Mouse (Mus musculus) stomach, embryonic 14.5 days (tissue): ENCODE results near the gene Jak2. TPM values are rescaled to one million over a fixed set of nuclear protein-coding genes. Genes with fewer than 3 reads are reported as not detected.

Source experiments
- ATAC-seq: fragments of 200-750 bp; cut with Nextera tagmentation; 2 replicates; pipeline ENCODE4 v1.8.0; 2017; ENCODE audit warnings: low read depth, moderate TSS enrichment; ENCODE audit not compliant: insufficient number of reproducible peaks, insufficient read depth, low FRiP score
- H3K27ac ChIP-seq: fragments of 300-500 bp; sonication (generic); 2 replicates; pipeline ENCODE4 v1.5.1; 2014; ENCODE audit warnings: mild to moderate bottlenecking, low read length, moderate library complexity, mixed read lengths
- H3K27me3 ChIP-seq: fragments of 300-500 bp; sonication (generic); 2 replicates; pipeline ENCODE4 v1.6.1; 2014; ENCODE audit warnings: low read length, control low read depth, mixed read lengths; ENCODE audit not compliant: control insufficient read depth, insufficient read depth
- H3K36me3 ChIP-seq: fragments of 300-500 bp; sonication (generic); 2 replicates; pipeline ENCODE4 v1.6.1; 2014; ENCODE audit warnings: mild to moderate bottlenecking, control low read depth, low read length, moderate library complexity, mixed read lengths; ENCODE audit not compliant: control insufficient read depth, insufficient read depth
- H3K4me1 ChIP-seq: fragments of 300-500 bp; sonication (generic); 2 replicates; pipeline ENCODE4 v1.6.1; 2014; ENCODE audit warnings: low read length, control low read depth, mixed read lengths; ENCODE audit not compliant: control insufficient read depth, insufficient read depth
- H3K4me2 ChIP-seq: fragments of 300-500 bp; sonication (generic); replicated peaks from 2 replicates; pipeline ENCODE4 v1.6.1; 2014; ENCODE audit warnings: low read depth, low read length, control low read depth
- H3K4me3 ChIP-seq: fragments of 300-500 bp; sonication (generic); 2 replicates; pipeline ENCODE4 v1.5.1; 2014; ENCODE audit warnings: low read depth, low read length, control low read depth
- H3K9ac ChIP-seq: fragments of 300-500 bp; sonication (generic); replicated peaks from 2 replicates; pipeline ENCODE4 v1.6.1; 2014; ENCODE audit warnings: low read depth, mild to moderate bottlenecking, control low read depth, low read length, moderate library complexity, mixed read lengths
- H3K9me3 ChIP-seq: fragments of 300-500 bp; sonication (generic); 2 replicates; pipeline ENCODE4 v1.6.1; 2016; ENCODE audit warnings: low read depth, low read length, control low read depth; ENCODE audit not compliant: control insufficient read depth
- WGBS: fragments of 180-500 bp; shearing (Covaris S2); extraction: QIAGEN DNeasy Blood & Tissue Kit; methylation state at CpG from one replicate; pipeline ENCODE4 v1.1.7; 2014; 5-methylcytosine and 5-hydroxymethylcytosine counted together
- polyA plus RNA-seq: library from polyadenylated mRNA; unstranded; fragments of >200 nt; fragmentation: Nextera tagmentation; extraction: Ambion mirVana; gene quantifications from 2 replicates; pipeline ENCODE4 v1.2.1, GENCODE M21; 2014

Jak2 gene
- polyA plus RNA-seq, 1 experiment from 2014 or later, result 11.2 TPM

DNA sequence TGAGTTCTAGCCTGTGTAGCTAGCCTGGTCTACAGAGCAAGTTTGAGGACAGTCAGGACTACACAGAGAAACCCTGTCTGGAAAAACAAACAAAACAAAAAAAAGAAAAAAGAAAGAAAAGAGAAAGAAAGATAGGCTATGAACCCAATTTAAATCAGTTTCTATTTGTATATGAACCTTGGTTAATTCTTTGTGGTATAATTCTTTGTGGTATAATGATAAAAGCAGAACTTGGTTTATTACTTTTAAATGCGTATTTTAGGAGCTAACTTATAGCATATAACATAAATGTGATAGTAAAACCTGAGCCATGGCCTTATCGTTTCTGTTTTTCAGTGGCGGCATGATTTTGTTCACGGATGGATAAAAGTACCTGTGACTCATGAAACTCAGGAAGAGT, 24.8 kb downstream of the Jak2 start:
- ATAC-seq, result no peak
- no peak overlapping the region for H3K9ac ChIP-seq
- 97% methylated on average over 4 of the region's 4 CpGs for WGBS
- H3K27ac ChIP-seq, result no peak overlapping the region
- peaks cover 8% of the 10 kb centered on the region for H3K36me3 ChIP-seq
- no peak overlapping the region for H3K4me3 ChIP-seq
- no peak overlapping the region for H3K4me2 ChIP-seq
- H3K4me1 ChIP-seq, result no peaks in the 10 kb centered on the region
- no peaks in the 10 kb centered on the region for H3K27me3 ChIP-seq
- H3K9me3 ChIP-seq, result no peaks in the 10 kb centered on the region

- 81% methylated on average over 6 of the region's 6 CpGs for WGBS
- no peaks in the 10 kb centered on the region for H3K4me1 ChIP-seq
- H3K27ac ChIP-seq, result no peak overlapping the region
- H3K4me2 ChIP-seq, result no peak overlapping the region
- no peaks in the 10 kb centered on the region for H3K27me3 ChIP-seq
- ATAC-seq, result no peak
- no peak overlapping the region for H3K4me3 ChIP-seq
- H3K9me3 ChIP-seq, result no peaks in the 10 kb centered on the region
- peaks cover 11% of the 10 kb centered on the region for H3K36me3 ChIP-seq
- no peak overlapping the region for H3K9ac ChIP-seq
Observed at GRCm38 (mm10) chr19:29278944-29279587, 27.4 kb downstream of the Jak2 start.

DNA sequence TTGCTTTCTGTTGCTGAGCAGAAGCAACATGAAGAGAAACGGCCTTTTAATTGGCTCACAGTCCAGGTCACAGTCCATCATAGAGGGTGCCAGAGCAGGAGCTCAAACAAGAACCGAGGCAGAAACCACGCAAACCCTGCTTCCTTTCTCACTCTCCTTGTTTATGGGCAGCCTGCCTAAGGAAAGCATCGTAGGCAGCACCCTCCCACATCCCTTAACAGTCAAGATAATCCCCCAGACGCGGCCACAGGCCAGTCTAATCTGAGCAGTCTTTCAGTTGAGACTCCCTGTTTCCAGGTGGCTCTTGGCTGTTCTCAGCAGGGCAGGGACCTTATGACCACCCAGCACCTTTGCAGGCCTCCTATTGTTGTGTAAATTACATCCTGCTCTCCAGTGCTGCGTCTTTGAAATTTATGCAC, 33.8 kb downstream of the Jak2 start:
- Histone ChIP-seq H3K4me3 (no peak overlapping the region), H3K36me3 (peaks cover 17% of the 10 kb centered on the region), H3K9ac (no peak overlapping the region), H3K4me1 (no peaks in the 10 kb centered on the region), H3K9me3 (no peaks in the 10 kb centered on the region), H3K4me2 (no peak overlapping the region), H3K27ac (no peak overlapping the region), H3K27me3 (no peaks in the 10 kb centered on the region)
- no peak for ATAC-seq
- WGBS, result 40% methylated on average over 7 of the region's 7 CpGs

- H3K4me3 ChIP-seq, result no peak overlapping the region
- no peaks in the 10 kb centered on the region for H3K9me3 ChIP-seq
- H3K36me3 ChIP-seq, result peaks cover 23% of the 10 kb centered on the region
- H3K27me3 ChIP-seq, result no peaks in the 10 kb centered on the region
- H3K9ac ChIP-seq, result no peak overlapping the region
- H3K4me2 ChIP-seq, result no peak overlapping the region
- ATAC-seq, result no peak
- 73% methylated on average over 8 of the region's 8 CpGs for WGBS
- no peak overlapping the region for H3K27ac ChIP-seq
- no peaks in the 10 kb centered on the region for H3K4me1 ChIP-seq
Observed at GRCm38 (mm10) chr19:29287863-29288262, 36.2 kb downstream of the Jak2 start.

DNA sequence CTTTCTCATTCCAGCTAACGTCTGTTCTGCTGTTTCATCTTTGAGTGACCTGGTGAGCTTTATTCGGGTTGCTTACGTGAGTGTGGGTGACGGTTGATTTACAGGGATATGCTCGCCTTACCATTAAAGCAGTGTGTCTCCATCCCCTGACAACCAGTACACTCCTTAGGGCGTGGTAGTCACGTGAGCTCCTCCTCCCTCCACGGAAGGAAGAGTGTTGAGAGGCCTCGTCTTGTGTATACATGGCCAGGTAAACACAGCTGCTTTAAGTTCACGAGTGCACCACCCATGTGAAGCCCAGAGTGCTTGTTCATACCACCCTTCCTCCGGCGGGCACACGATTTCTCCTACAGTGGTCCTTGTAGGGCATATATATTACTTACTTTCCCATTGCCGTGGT, 39.9 kb downstream of the Jak2 start:
- no peak overlapping the region for H3K4me3 ChIP-seq
- peaks cover 26% of the 10 kb centered on the region for H3K36me3 ChIP-seq
- no peaks in the 10 kb centered on the region for H3K9me3 ChIP-seq
- H3K4me2 ChIP-seq, result no peak overlapping the region
- WGBS, result 52% methylated on average over 14 of the region's 14 CpGs
- 0 out of 2 replicates have a peak, but pooled peaks have one; percentile 56 for ATAC-seq
- no peaks in the 10 kb centered on the region for H3K4me1 ChIP-seq
- no peak overlapping the region for H3K9ac ChIP-seq
- H3K27me3 ChIP-seq, result no peaks in the 10 kb centered on the region
- no peak overlapping the region for H3K27ac ChIP-seq

DNA sequence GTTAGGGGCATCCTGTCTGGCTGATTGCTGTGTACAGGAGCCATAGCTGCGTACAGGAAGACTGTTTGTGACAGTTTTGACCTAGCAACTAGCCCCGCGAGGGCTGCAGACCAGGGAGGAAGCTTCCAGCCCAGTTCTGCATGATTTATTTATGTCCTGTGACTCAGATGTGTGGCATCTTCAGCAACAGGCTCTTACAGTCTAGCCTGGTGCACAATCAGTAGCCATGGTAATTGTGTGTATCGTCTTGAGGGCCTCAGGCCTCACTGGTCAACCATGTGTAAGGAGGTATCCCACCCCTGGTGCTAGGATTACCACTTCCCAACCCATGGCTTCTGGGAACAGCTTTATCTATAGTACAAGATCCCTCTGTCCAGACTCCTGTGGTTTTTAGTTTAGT, 40.9 kb downstream of the Jak2 start:
- H3K4me1 ChIP-seq, result no peaks in the 10 kb centered on the region
- H3K27me3 ChIP-seq, result no peaks in the 10 kb centered on the region
- ATAC-seq, result no peak
- no peak overlapping the region for H3K4me2 ChIP-seq
- H3K27ac ChIP-seq, result no peak overlapping the region
- H3K36me3 ChIP-seq, result peaks cover 26% of the 10 kb centered on the region
- WGBS, result 78% methylated on average over 4 of the region's 4 CpGs
- no peak overlapping the region for H3K9ac ChIP-seq
- H3K9me3 ChIP-seq, result no peaks in the 10 kb centered on the region
- H3K4me3 ChIP-seq, result no peak overlapping the region

DNA sequence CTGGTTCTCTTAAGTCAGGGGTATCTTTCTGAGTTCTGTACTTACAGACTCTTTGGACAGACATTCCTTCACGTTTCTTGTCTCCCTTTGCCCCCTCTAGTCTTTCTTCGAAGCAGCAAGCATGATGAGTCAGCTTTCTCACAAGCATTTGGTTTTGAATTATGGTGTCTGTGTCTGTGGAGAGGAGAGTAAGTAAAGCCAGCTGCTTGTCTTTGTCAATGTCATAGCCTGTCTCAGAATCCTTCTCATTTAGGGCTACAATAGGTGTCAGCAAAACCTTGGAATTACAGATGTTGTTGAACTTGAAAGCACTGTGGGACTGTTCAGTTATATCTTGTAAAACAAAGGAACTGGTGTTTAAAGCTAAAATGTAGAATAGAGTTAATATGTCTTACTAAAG, 43.1 kb downstream of the Jak2 start:
- Histone ChIP-seq H3K27ac (no peak overlapping the region), H3K9ac (no peak overlapping the region), H3K4me3 (no peak overlapping the region), H3K9me3 (no peaks in the 10 kb centered on the region), H3K4me2 (no peak overlapping the region), H3K4me1 (no peaks in the 10 kb centered on the region), H3K27me3 (no peaks in the 10 kb centered on the region), H3K36me3 (peaks cover 39% of the 10 kb centered on the region)
- WGBS, result 35% methylated on average over 2 of the region's 2 CpGs
- ATAC-seq, result no peak

DNA sequence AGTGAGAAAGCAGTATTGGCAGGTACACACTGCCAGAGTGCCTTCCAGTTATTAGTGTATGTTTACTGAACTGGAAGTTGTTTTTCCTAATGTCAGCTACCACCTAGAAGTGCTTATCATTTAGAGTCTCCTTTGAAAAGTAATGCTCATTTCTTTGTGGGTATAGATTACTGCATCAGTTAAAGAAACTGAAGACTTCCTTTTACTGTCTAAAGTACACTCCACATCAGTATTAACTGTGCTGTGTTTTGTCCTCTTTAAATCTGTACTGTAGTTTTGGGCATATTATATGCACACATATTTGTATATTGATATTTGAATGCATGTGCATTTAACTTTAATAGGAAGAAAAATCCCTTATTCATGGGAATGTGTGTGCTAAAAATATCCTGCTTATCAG, 44.5 kb downstream of the Jak2 start:
- ATAC-seq, result no peak
- no peak overlapping the region for H3K4me3 ChIP-seq
- no peaks in the 10 kb centered on the region for H3K9me3 ChIP-seq
- H3K27ac ChIP-seq, result no peak overlapping the region
- H3K4me1 ChIP-seq, result no peaks in the 10 kb centered on the region
- H3K27me3 ChIP-seq, result no peaks in the 10 kb centered on the region
- H3K4me2 ChIP-seq, result no peak overlapping the region
- no peak overlapping the region for H3K9ac ChIP-seq
- peaks cover 48% of the 10 kb centered on the region for H3K36me3 ChIP-seq

DNA sequence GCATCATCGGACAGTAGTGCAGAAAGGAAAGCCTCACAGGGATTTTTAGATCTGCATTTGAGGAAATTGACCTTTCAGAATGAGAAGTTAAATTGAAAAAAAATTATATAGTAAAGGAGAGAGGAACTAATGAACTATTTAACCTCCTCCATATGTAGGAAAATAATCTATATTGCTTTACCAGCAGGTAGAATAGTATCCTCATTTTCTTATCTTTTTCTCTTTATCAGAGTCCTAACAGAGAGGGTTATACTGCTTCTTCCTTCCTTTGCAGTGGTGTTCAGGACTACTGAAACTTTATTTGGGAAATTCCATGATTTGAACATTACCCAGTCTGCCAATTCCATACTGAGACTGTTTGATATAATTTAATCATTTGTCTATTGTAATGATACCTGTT, 45.7 kb downstream of the Jak2 start:
- Histone ChIP-seq H3K4me3 (no peak overlapping the region), H3K27ac (no peak overlapping the region), H3K27me3 (no peaks in the 10 kb centered on the region), H3K9me3 (no peaks in the 10 kb centered on the region), H3K36me3 (peaks cover 41% of the 10 kb centered on the region), H3K4me2 (no peak overlapping the region), H3K4me1 (no peaks in the 10 kb centered on the region), H3K9ac (no peak overlapping the region)
- WGBS, result 98% methylated on average over 1 of the region's 1 CpGs
- no peak for ATAC-seq
